Mouse (Mus musculus) spleen, postnatal 14 days (tissue): Measurements from ENCODE around the gene Txndc16.

Source experiments
- DNase-seq, 2 experiments: peaks; one replicate each; pipeline ENCODE4 v3.0.0; 2021 to 2022; ENCODE audit warnings: low spot score in 2 of 2

Gene Txndc16

DNA sequence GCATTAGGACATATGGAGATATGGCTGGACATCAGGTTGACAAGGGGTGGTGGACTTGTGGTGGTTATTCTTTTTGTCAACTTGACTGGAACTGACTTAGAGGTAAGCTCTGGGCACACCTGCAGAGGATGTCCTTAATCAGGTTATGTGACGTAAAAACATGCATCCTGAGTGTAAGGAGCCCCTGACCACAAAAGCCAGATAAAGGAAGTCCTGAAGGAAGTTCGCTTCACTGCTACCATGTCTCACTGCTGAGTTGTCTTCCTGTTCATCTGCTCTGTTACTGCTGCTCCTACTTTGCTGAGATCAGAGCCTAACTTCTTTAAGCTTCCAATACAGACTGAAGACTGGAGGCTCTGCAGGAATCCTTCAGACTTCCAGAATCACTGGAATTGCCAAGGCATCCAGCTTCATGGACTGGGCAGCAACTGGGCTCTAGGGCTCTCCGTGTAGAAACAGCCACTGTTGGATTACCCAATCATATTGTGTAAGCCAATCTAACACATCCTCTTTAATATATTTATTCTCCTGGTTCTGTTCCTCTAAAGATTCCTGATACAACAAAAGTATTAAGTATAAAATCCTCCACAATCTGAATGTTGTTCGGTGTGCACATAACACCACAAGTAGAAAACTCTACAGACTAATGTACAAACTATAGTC, 64.5 kb downstream of the Txndc16 start:
- peak in 1 of 2 experiments; percentile 2 for DNase-seq

DNA sequence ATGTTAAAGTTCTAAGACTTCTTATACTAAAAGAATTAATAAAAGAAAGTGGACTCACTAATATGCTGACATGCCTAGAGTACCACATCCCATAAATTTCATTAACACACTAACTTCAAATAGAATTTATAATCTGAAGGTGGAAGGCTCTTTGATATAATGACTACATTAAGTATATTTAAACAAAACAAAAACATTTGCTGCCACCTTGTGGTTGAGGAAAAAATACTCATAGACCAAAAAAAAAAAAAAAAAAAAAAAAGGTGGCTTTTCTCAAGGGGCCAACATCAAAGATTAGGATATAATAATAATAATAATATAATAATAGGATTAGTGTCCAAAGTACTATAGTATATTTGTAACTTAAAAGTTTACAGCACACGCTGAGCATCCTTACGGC, 66.9 kb downstream of the Txndc16 start:
- DNase-seq, result no peak

DNA sequence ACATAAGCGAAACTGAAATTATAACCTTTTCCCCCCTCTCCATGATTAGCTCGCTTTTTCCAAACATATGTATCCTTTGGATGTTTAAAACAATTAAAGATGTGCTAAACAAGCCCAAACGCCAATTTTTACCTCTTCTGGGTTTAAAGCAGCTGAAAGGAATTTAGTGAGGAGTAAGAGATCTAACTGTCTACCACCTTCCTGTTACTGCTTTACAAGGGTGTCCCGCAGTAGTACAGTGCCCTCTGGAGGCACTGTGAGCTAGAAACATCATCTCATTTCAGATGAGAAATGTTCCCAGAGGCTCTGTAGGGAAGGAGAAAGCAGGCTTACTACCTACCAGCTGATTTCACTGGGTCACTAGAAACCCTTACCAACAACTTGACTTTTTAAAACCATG, 77.6 kb downstream of the Txndc16 start:
- DNase-seq, result peak in 1 of 2 experiments; percentile 13

DNA sequence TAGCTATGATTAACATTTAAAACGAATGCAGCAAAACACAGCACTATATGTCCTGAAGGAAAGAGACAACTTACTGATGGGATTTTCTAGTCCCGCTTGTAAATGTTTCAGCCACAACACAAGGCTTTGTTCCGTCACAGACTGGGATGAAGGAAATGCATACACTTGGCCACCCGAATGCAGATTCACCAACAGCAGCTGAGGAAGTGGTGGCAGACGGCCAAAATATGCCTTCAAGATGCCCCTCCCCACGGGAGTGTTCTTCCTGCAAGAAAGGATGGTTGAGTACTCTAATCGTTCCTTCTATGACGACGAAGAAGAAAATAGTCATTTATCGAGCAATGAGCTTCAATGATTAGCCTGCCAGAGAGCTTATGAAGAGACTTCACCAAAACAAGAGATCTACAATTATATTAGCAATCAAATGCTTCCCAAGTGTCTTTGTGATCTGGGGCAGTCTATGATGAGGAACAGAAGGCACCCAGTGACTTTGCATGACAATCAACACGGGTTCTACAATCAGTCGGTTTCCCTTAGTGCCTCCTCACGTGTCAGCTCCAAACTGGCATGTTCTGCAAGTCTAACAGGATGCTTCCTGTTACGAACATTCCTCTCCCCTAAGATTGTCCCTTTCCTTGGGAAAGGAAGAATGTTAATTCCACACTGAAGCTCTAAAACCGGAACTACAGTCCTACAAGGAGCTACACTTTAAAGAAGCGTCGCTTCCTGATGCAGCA, 79.6 kb downstream of the Txndc16 start:
- DNase-seq, result no peak

DNA sequence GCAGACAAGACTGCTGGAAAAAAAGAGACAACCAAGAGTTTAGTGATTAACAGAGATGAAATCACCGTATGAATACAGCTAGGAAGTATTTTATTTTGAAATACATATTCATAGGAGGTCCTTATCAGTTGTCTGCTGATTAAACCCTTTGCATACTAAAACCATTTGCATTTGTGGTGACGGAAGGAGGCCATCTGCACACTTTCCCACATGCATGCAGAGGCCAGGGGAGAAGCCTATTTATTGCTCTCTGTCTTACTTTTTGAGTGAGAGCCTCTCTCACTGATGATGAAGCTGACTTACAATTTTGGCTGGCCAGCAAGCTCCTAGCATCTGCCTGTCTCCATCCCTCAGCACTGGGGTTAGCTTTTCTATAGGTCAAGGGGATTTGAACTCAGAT, 84.2 kb downstream of the Txndc16 start:
- no peak for DNase-seq

DNA sequence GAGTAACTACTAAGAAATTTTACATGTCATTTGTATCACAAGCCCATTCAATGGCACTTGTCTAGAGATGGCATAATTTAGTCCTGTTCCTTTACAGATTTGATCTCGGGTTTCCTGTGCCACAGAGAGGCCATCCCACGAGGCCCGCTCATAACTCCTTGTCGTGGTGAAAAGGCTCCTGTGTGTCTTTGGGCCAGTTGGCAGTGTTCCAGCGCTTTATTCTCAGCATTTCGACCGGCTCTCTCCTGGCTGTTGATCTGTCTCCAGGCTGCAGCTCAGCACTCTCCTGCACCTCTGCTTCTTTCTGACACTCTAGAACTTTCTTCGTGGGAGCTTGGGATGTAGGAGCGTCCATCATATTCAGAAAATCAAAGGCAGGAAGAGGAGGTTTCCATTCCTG, 84.6 kb downstream of the Txndc16 start:
- DNase-seq, result no peak

DNA sequence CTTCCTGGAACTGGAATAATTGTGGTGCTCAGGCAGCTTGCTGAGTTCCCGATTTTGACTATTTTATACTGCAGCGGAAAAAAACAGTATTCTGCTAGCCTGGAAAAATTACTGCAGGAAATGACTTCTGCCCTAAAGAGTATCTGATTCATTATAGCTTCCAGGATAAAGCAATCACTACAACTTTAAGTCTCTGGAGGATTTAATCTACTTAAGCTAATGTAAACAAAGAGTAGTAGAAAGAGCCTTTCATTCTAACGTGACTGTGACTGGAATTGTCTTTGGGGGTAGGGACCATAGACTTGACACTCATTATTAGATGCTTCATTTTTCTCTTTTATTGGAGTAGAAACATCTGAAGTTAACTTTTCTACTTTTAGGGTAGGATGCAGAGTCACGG, 101.8 kb downstream of the Txndc16 start:
- DNase-seq, result no peak

DNA sequence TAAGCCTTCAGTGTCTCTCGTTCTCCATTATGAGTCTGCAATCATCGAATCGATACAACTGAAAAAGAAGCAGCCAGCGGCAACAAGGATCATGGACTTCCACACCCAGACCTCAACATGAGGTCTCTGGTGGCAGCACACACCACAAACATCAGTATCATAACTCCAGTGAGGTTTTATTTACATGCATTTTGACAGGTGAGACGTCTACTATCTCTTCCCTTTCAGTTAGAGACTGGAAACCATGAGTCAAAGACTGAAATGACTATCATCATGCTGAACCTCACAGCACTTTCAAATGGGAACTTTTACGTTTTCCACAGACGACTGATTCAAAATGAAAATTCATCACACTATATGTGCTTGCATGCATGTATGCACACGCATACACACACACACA, 117.9 kb downstream of the Txndc16 start:
- no peak for DNase-seq

DNA sequence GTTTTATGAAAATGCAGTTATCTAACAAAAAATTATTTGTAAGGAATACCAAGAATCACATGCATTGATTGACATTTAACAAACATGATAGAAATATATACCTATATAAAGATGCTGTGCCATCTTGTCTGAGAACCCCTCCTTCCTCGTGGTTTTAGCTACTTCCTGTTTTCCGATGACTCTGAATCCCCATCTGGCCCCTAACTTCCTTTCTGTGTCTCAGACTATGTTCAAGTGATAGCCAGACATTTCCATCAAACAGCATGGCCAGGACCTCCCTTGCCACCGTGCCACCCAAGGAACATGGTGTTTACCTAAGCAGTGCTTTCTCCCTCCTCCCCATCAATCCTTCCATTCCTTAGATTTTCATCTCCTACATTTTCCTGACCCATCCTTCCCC, 127.8 kb downstream of the Txndc16 start:
- no peak for DNase-seq

DNA sequence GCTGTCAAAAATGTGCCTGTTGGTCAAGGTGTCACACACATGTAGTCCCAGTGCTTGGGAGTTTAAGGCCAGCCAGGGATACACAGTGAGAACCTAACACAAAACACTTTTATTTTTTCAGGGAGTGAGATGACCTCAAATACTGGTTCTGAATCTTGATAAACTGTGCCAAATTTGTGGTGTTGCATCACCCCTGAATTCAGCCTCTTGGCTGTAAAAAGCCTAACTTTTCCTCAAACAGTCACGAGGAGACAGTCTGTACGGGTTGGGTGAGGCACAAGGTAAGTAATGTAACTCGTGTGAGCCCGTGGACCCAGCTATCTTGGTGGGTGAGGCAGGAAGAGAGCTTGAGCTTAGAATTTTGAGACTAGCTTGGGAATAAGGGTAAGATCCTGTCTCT, 130.1 kb downstream of the Txndc16 start:
- no peak for DNase-seq

DNA sequence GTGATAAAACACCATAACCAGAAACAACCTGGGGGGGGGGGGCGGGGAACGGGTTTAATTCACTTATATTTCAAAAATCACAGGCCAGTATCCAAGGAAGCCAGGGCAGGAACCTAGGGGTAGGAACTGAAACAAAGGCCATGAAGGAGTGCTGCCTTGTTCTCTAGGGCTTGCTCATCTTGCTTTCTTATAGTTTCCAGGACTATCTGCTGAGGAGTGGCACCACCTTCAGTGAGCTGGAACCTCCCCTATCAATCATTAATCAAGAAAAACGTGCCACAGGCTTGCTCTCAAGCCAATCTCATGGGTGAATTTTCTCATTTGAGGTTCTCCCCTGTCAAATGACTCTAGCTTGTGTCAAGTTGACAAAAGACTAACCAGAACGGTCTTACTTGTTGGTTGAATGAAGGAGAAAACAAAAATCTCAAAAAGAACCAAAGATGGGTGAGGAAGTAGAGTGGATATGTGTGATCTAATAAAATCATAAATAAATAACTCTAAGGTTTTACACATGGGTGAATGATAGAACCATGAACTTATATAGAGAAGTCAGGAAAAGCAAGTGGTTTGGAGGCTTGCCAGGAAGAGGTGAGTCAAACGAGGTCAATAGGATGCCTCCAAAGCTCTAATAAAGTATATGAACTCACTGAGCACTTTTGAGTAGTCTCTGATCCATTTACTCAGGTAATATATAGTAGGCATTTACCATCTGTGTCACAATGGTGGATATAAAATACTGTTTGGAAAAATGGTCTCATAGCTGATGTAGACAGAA, 134.3 kb downstream of the Txndc16 start:
- DNase-seq, result no peak

DNA sequence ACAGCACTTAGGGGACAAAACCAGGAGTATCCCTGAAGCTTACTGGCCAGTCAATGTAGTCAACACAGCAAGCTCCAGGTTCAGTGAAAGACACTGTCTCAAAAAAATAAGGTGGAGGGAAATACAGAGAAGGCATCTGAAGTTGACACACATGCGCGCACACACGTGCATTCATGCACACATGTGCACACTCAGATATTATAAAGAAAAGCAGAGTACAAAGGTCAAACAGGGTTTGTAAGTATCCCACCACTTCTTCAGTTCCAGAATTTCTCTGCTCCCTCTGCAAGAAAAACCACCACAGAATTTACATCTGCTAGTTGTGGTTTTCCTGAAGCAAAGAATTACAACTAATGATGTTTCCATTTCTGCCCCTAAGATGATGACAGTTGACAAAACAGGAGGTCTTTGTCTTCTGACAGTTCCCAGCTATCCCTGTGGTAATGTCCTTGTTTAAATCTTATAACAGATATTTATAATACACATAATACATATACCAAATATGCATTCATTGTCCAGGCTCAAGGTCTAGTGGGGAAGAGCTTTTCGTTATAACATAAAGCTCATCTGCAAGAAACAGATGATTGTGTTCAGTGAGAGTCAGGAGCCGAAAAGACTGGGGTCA, 135.4 kb downstream of the Txndc16 start:
- no peak for DNase-seq

DNA sequence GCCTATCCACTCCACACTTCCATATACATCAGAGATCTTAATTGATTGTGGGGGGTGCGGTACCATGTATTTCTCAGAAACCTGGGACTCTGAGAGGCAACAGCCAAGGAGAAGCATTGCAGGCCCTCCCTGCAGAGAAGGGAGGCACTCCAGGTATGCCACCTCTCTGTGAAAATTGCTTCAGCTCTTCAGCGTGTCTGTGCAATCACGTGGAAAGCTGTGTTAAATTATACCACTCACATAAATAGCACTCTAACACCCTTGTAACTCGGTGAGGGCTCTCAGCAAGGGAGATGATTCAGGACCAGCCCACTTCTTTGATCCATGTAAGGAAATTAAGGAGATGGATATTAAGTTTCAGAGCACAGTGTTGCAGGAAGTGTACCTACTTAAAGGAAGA, 136.6 kb downstream of the Txndc16 start:
- DNase-seq, result no peak
